Mouse (Mus musculus): ENCODE measurements around the gene Pla2g4d.
"Not testable (repeated sequence)": the region's sequence is repeated elsewhere in the genome, so short reads cannot be mapped to it uniquely, and the experiment has no call there.

The Pla2g4d gene

GRCm38 (mm10) chr2:120261346-120261745 is 27.7 kb downstream of the Pla2g4d start:
- DNase-seq (ENCODE audit: low spot score in 2 of 2) = no peak

- DNase-seq (ENCODE audit: low spot score in 2 of 2) = no peak
These were observed 32.7 kb downstream of the Pla2g4d start for GRCm38 (mm10) chr2:120256259-120256658.

GRCm38 (mm10) chr2:120252644-120253043 is 36.4 kb downstream of the Pla2g4d start:
- no peak for DNase-seq (ENCODE audit: low spot score in 2 of 2)

- no peak for DNase-seq (ENCODE audit: low spot score in 2 of 2)
These were observed 43.5 kb downstream of the Pla2g4d start for GRCm38 (mm10) chr2:120245421-120246016.

- DNase-seq (ENCODE audit: low spot score in 2 of 2) = peak in 1 of 2 experiments; percentile 31
These were observed 44.1 kb downstream of the Pla2g4d start, which contains the start of gene Pla2g4e for GRCm38 (mm10) chr2:120244679-120245420. TSS of gene Pla2g4e (minus strand) at chr2:120245335.

- DNase-seq (ENCODE audit: low spot score in 2 of 2) = no peak
These were observed 45.0 kb downstream of the Pla2g4d start for GRCm38 (mm10) chr2:120243995-120244394.

GRCm38 (mm10) chr2:120242791-120243467 is 46.1 kb downstream of the Pla2g4d start:
- DNase-seq (ENCODE audit: low spot score in 2 of 2) = no peak

- not testable (repeated sequence) for DNase-seq (ENCODE audit: low spot score in 2 of 2)
These were observed 50.3 kb downstream of the Pla2g4d start for GRCm38 (mm10) chr2:120238733-120239132.

- no peak for DNase-seq (ENCODE audit: low spot score in 2 of 2)
These were observed 51.2 kb downstream of the Pla2g4d start for GRCm38 (mm10) chr2:120237784-120238183.

GRCm38 (mm10) chr2:120235947-120236640 is 52.9 kb downstream of the Pla2g4d start:
- DNase-seq (ENCODE audit: low spot score in 2 of 2) = no peak

GRCm38 (mm10) chr2:120235381-120235780 is 53.6 kb downstream of the Pla2g4d start:
- no peak for DNase-seq (ENCODE audit: low spot score in 2 of 2)

- DNase-seq (ENCODE audit: low spot score in 2 of 2) = no peak
These were observed 57.4 kb downstream of the Pla2g4d start for GRCm38 (mm10) chr2:120231642-120232041.

All from frontal cortex, postnatal 14 days (tissue).